Mouse (Mus musculus): ENCODE results near the gene Cfap100. TPM values are rescaled to one million over a fixed set of nuclear protein-coding genes. Genes with fewer than 3 reads are reported as not detected.

Gene Cfap100
- total RNA-seq, 2 experiments from 2014 or later, result 0.11 to 0.13 TPM

DNA sequence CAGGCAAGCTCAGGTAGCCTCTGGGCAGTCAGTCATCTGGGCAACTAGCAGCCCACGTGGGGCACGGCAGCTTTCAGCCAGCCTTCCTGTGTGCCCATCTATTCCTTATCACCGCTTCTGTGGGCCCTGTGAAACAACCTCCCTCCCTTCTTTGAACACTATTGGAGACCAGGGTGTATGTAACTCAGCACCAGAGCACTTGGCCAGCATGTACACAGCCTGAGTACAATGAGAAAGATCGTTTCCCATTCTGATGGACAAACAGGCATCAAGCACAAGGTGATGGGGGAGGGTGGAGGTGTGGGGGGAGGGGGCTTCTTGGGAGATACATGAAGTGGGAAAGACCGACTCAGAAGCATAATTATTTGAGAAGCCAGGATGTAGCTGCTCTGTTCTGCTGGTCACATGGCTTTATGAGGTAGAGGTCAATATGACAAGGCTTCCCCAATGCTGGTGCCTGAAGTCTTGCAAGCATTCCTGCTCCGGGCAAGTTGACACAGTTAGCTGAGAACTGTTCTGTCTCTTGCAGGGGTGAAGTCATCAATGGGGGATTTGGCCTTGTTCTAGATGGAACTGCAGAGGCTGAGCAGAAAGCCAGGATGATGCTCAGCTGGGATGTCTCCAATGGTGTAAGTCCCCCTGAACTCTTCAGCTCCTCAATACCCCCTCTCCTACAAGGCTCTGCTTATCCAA, 67.5 kb downstream of the Cfap100 start:
- peak overlapping the region; percentile 64 for H3K27ac ChIP-seq

DNA sequence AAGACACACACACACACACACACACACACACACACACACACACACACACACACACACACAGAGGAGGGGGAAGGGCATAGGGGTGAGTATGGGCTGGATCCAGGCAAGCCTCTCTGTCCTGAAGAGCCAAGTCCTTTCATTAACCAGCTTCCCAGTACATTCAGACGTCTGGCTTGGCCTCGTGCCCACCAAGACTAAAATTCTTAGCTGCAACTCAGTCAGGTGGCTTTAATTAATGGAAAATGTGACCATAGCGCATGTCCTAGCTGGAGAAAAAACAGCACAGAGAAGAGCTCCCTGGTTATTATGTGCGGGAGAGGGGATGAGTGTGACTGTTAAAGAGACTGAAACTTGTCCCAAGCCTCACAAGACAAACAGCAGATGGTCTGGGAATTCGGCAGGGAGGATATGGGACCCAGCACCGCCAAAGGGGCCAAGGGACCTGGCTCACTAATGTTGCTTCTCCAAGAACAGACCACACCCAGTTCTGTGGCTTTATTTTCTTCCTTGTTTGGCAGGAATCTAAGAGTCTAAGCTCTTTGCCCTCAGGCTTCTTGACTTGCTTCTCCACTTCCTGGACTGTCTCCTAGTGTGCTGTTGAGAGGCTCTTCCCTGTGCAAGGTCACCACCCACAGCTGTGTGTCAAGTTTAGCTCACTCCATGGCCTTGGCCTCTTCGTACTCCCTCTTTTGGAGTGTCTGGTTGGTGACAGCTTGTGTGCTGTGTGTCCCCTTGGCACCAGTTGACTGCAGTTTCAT, 68.4 kb downstream of the Cfap100 start:
- no peak for TF ChIP-seq CTCF (IDR thresholded peaks at IDR 0.05)
- intact Hi-C loops (cut with DNase I), result no loop called here
- Histone ChIP-seq H3K4me3 (peak overlapping the region; percentile 7), H3K27ac (peak overlapping the region; percentile 70)
- DNase-seq, result peak; percentile 78

More for the DNA sequence above, 67.5 kb downstream of the Cfap100 start:
- DNase-seq, result no peak
- intact Hi-C loops (cut with DNase I), result no loop called here
- H3K4me3 ChIP-seq, result no peak overlapping the region
- no peak for TF ChIP-seq CTCF (IDR thresholded peaks at IDR 0.05)

DNA sequence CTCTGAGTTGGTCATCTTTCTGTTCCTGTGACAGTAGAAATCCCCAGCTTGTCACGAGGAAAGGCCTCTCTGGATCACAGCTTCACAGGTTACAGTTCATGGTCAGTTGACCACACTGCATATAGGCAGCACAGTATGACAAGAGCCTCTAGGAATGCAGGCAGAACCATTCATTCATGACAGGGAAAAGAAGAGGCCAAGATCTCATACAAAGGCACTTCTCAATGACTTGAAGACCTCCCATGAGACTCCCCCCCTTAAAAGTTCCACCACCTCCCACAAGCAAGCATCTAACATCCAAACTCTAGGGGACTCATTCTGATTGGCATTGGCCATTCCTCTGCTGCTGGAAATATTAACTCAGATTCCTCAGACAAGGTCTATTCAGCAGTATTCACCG, 69.2 kb downstream of the Cfap100 start:
- intact Hi-C loops (cut with DNase I), result no loop called here
- H3K27ac ChIP-seq, result peak overlapping the region; percentile 70
- H3K4me3 ChIP-seq, result no peak overlapping the region
- no peak for TF ChIP-seq CTCF (IDR thresholded peaks at IDR 0.05)
- DNase-seq, result no peak

DNA sequence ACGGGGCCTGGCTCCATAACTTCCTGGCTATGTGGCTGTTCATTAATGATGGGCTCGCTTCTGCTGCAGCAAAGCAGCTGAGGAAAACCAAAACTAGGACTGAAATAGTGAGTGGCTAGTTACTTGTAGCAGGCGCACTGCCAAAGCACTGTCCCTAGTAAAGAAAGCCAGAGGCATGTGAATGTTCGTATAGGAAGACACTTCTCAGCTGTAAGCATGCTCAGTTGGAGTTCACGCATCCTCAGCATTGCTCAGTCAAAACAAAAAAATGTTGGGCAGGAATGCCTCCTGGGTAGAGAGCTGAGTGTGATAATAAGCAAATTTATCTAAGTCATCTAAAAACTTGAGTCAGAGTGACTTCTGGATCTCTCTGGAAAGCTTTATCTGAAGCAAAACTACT, 70.5 kb downstream of the Cfap100 start:
- no peak for TF ChIP-seq CTCF (IDR thresholded peaks at IDR 0.05)
- intact Hi-C loops (cut with DNase I), result no loop called here
- H3K27ac ChIP-seq, result peak overlapping the region; percentile 8; the same call in 1 of the 2 replicates
- no peak overlapping the region for H3K4me3 ChIP-seq
- DNase-seq, result no peak

Other genes with a start within 250 kb of the Cfap100 start
- not detected for gene V1ra8, start 226.0 kb downstream of the Cfap100 start, total RNA-seq (2021)
- not detected for gene Vmn1r53, start 204.4 kb downstream of the Cfap100 start, total RNA-seq (2021)
- not detected for gene Vmn1r54, start 182.5 kb downstream of the Cfap100 start, total RNA-seq (2021)
- gene BC048671, start 127.6 kb downstream of the Cfap100 start, total RNA-seq (2021), result not detected
- not detected for gene Chst13, start 103.6 kb downstream of the Cfap100 start, total RNA-seq (2021)
- not detected for gene Uroc1, start 95.5 kb downstream of the Cfap100 start, total RNA-seq (2021)
- 10 to 100 TPM; 15.5 to 15.9 TPM for gene Zxdc, start 59.3 kb downstream of the Cfap100 start, total RNA-seq (2021)
- gene Klf15, start 33.8 kb upstream of the Cfap100 start, total RNA-seq (2021), result 10 to 100 TPM; 54.4 to 64.4 TPM
- 1 to 10 TPM; 3.6 to 5.3 TPM for gene Aldh1l1, start 57.6 kb upstream of the Cfap100 start, total RNA-seq (2021)
- gene Slc41a3, start 175.9 kb upstream of the Cfap100 start, total RNA-seq (2021), result 100 to 1,000 TPM in 1 of 2 experiments, 10 to 100 TPM in 1; 75.0 to 118 TPM

Data from gastrocnemius, adult 2 months (tissue).